Mouse (Mus musculus) CH12.LX (cell line): ENCODE data around the gene Olfr201.

Experiments
- CTCF ChIP-seq, 2 experiments: IDR thresholded peaks in 1 of 2; conservative IDR thresholded peaks in 1 of 2; 2 replicates each; pipeline ENCODE4 v1.5.1; 2011 to 2012; ENCODE audit warnings: low read depth in 2 of 2, low read length in 2 of 2, improper control_type of control experiment in 1 of 2, inconsistent platforms in 1 of 2, mild to moderate bottlenecking in 1 of 2, moderate library complexity in 1 of 2
- EP300 ChIP-seq: IDR thresholded peaks from 2 replicates; pipeline ENCODE4 v1.6.1; 2011; ENCODE audit warnings: low read length, improper control_type of control experiment
- HCFC1 ChIP-seq: IDR thresholded peaks from 2 replicates; pipeline ENCODE4 v1.6.1; 2012; ENCODE audit warnings: low read depth, mild to moderate bottlenecking, inconsistent platforms, low read length, improper control_type of control experiment
- KAT2A ChIP-seq: IDR thresholded peaks from 2 replicates; pipeline ENCODE4 v1.6.1; 2012; ENCODE audit warnings: low read length, improper control_type of control experiment, inconsistent platforms; ENCODE audit not compliant: insufficient replicate concordance
- MAFK ChIP-seq: IDR thresholded peaks from 2 replicates; pipeline ENCODE4 v1.6.1; 2011; ENCODE audit warnings: low read length, improper control_type of control experiment; ENCODE audit not compliant: insufficient replicate concordance
- NRF1 ChIP-seq: IDR thresholded peaks from 2 replicates; pipeline ENCODE4 v1.6.1; 2014; ENCODE audit warnings: low read depth, mild to moderate bottlenecking, inconsistent platforms, low read length, improper control_type of control experiment, moderate library complexity
- TBP ChIP-seq: conservative IDR thresholded peaks from 2 replicates; pipeline ENCODE4 v1.6.1; 2011; ENCODE audit warnings: low read depth, low read length, improper control_type of control experiment

GRCm38 (mm10) chr16:59280542-59280941, 8.1 kb upstream of the Olfr201 start:
- TF ChIP-seq MAFK (no peak), HCFC1 (no peak), CTCF (conservative IDR thresholded peaks at IDR 0.05 in 1 of 2, IDR thresholded peaks at IDR 0.05 in 1 of 2; ENCODE audit: low read depth in 2 of 2, low read length in 2 of 2) (no peak), TBP (no peak), NRF1 (no peak), EP300 (no peak), KAT2A (no peak)
